Mouse (Mus musculus) G1E (cell line): ENCODE measurements around the gene Odr4. TPM values are rescaled to one million over a fixed set of nuclear protein-coding genes. Genes with fewer than 3 reads are reported as not detected.

ENCODE experiments used
- ATAC-seq: 2 replicates; pipeline ENCODE4 v1.8.0; 2016; ENCODE audit warnings: mild to moderate bottlenecking; ENCODE audit not compliant: insufficient number of reproducible peaks, poor library complexity, low FRiP score, severe bottlenecking; ENCODE audit errors: extremely low read depth
- DNase-seq: peaks from one replicate; pipeline ENCODE4 v3.0.0; 2012; ENCODE audit warnings: low spot score
- H3K27me3 ChIP-seq: 2 replicates; pipeline ENCODE4 v1.6.1; 2012; ENCODE audit warnings: mild to moderate bottlenecking, low read length, inconsistent platforms; ENCODE audit not compliant: insufficient read depth
- H3K36me3 ChIP-seq: replicated peaks from 2 replicates; pipeline ENCODE3; 2012; ENCODE audit warnings: mild to moderate bottlenecking, inconsistent platforms
- H3K4me1 ChIP-seq: 2 replicates; pipeline ENCODE4 v1.6.1; 2012; ENCODE audit warnings: low read depth, low read length, inconsistent platforms, mixed read lengths; ENCODE audit not compliant: insufficient read depth
- H3K4me3 ChIP-seq: 2 replicates; pipeline ENCODE4 v1.5.1; 2012; ENCODE audit warnings: low read depth, mild to moderate bottlenecking, inconsistent platforms, low read length, moderate library complexity, mixed read lengths
- H3K9me3 ChIP-seq: replicated peaks from 2 replicates; pipeline ENCODE4 v1.6.1; 2012; ENCODE audit warnings: inconsistent platforms
- CTCF ChIP-seq: IDR thresholded peaks from 2 replicates; pipeline ENCODE4 v1.5.1; 2012; ENCODE audit warnings: low read depth, low read length, inconsistent platforms, mixed read lengths
- GATA1 ChIP-seq: IDR thresholded peaks from 2 replicates; pipeline ENCODE4 v1.6.1; 2012; ENCODE audit warnings: borderline replicate concordance, low read length, inconsistent platforms, mixed read lengths
- GATA2 ChIP-seq: IDR thresholded peaks from 2 replicates; pipeline ENCODE4 v1.6.1; 2012; ENCODE audit warnings: low read depth, low read length, inconsistent platforms, borderline replicate concordance
- POLR2AphosphoS5 ChIP-seq: IDR thresholded peaks from 2 replicates; pipeline ENCODE4 v1.6.1; 2012; ENCODE audit warnings: low read depth, low read length, inconsistent platforms; ENCODE audit not compliant: insufficient replicate concordance
- TAL1 ChIP-seq: conservative IDR thresholded peaks from 2 replicates; pipeline ENCODE4 v1.6.1; 2012; ENCODE audit warnings: low read depth, low read length, inconsistent platforms, mixed read lengths
- polyA plus RNA-seq: library from polyadenylated mRNA; stranded (reverse); fragments of >175 nt; gene quantifications from 2 replicates; pipeline ENCODE4 v1.2.3, GENCODE M21; 2012
- total RNA-seq, 2 experiments: library from RNA; stranded (forward) in 1 of 2; stranded (reverse) in 1 of 2; fragments of 200-1000 nt in 1 of 2; fragments of >200 nt in 1 of 2; fragmentation: Nextera tagmentation in 1 of 2; gene quantifications; 2 replicates each; pipeline ENCODE4 v1.2.3; 2014 to 2017

The Odr4 gene
- total and polyA plus RNA-seq, 3 experiments: 8.0 to 142 (median 80.1) TPM

DNA sequence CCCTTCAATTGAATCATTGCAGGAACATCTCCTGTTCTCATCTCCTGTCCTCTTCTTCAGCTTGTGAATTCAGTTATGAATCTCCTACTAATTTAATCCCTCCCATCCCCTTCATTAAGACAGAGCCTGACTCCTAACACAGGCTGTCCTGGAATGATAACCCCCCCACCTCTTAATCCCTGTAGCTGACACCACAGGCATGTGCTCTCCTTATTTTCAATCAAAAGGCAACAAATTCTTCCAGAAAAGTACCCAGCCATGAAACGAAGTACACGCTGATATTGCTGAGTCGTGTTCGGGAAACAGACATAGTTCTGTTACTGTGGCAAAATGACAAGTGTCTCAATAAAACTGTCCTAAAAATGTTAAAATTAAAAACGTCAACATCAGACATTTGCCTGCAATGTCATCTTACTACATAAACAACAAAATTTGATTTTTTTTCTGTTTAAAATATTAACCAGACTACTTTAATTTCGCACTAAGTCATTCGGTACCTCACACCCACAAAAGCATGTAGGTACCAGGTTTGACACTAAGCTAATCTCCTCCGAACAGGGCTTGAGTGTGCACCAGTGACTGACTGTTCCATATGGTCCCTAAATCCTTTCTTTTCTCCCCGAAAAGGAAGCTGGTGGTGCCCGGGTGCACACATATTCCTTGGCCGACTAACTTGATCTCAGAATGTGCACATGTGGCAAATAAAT, 796 bp downstream of the Odr4 start:
- ATAC-seq (no peak), DNase-seq (no peak)
- Histone ChIP-seq H3K4me3 (peak overlapping the region; percentile 93), H3K4me1 (peaks cover 21% of the 10 kb centered on the region), H3K9me3 (no peaks in the 10 kb centered on the region), H3K27me3 (no peaks in the 10 kb centered on the region), H3K36me3 (peaks cover 56% of the 10 kb centered on the region)
- no peak for TF ChIP-seq GATA1
- no peak for TF ChIP-seq CTCF
- no peak for TF ChIP-seq POLR2AphosphoS5
- TF ChIP-seq TAL1: no peak
- no peak for TF ChIP-seq GATA2

DNA sequence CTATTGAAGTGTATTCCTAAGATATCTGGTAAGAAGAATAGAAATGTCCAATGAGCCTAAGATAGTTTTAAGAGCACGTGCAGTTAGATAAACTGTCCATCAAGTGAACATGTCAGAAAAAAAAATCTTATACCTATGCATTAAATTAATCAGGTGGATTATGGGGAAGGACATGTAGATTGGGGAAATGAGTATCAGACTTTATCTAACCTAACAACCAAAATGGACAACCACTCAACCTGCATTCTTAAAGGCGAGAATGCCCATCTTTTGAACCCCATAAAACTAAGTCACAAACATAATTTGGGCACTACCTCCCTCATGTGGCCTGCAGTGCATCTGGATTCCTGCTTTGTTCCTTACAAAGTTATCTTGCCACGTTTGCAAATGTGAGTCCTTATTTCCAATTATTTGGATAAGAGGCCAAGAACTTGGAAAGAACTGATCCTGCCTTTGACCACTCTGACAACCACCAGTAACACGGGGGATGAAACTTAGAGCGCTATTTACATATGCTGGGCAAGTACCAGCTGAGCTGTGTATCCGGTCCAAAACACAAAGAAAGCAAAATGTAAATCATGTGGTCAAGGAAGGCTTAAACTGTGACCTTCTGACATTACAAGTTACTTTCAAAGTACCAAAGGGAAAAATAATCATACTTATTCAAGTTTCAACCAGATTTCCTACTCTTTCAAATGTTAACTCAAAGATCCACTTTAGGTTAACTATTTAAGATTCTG, 3.3 kb downstream of the Odr4 start:
- no peak for ATAC-seq
- no peak overlapping the region for H3K4me3 ChIP-seq
- peaks cover 60% of the 10 kb centered on the region for H3K36me3 ChIP-seq
- no peak for TF ChIP-seq TAL1
- no peak for TF ChIP-seq CTCF
- TF ChIP-seq GATA1: no peak
- H3K27me3 ChIP-seq: no peaks in the 10 kb centered on the region
- no peak for DNase-seq
- H3K9me3 ChIP-seq: no peaks in the 10 kb centered on the region
- peaks cover 6% of the 10 kb centered on the region; the same call in 1 of the 2 replicates for H3K4me1 ChIP-seq

DNA sequence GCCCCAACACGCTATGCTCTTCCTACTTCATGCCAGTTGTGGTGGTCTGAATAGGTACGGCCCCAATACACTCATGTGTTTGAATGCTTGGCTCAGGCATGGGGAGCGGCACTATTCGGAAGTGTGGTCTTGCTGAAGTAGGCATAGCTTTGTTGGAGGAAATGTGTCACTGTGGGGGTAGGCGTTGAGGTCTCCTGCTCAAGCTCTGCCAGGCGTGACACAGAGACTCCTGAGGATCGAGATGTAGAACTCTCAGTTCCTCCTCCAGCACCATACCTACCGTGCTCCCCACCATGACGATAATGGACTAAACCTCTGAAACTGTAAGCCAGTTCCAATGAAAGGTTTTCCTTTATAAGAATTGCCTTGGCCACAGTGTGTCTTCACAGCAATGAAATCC, 5.3 kb downstream of the Odr4 start:
- Histone ChIP-seq H3K27me3 (no peaks in the 10 kb centered on the region), H3K4me1 (peaks cover 6% of the 10 kb centered on the region; the same call in 1 of the 2 replicates), H3K36me3 (peaks cover 74% of the 10 kb centered on the region), H3K4me3 (no peak overlapping the region), H3K9me3 (no peaks in the 10 kb centered on the region)
- TF ChIP-seq POLR2AphosphoS5 (no peak), GATA2 (no peak), TAL1 (no peak), CTCF (no peak), GATA1 (no peak)
- DNase-seq: no peak
- ATAC-seq: no peak

DNA sequence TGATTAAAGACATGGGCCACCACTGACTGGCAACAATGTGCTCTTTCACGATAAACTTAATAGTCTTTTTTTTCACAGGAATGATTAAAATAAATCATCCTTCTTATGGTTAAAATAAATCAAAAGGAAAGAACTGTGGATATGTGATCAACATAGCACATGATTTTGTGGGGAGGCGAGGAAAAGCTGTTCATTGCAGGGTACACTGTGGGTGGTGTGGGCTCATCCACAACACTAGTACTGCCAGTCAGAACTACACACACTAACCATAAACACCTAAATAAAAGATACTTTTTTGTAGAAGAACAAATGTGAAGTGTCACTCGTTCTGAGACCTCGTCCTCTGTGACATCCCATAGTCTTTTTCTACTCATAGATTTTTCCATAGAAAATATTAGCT, 8.7 kb downstream of the Odr4 start:
- H3K36me3 ChIP-seq: peaks cover 78% of the 10 kb centered on the region
- TF ChIP-seq POLR2AphosphoS5: no peak
- no peak for TF ChIP-seq TAL1
- TF ChIP-seq GATA2: no peak
- no peak for TF ChIP-seq CTCF
- no peak for TF ChIP-seq GATA1
- no peak overlapping the region for H3K4me3 ChIP-seq
- ATAC-seq: no peak
- no peaks in the 10 kb centered on the region for H3K4me1 ChIP-seq
- H3K27me3 ChIP-seq: no peaks in the 10 kb centered on the region
- H3K9me3 ChIP-seq: no peaks in the 10 kb centered on the region
- no peak for DNase-seq

- Histone ChIP-seq H3K4me3 (no peak overlapping the region), H3K9me3 (no peaks in the 10 kb centered on the region), H3K27me3 (no peaks in the 10 kb centered on the region), H3K36me3 (peaks cover 54% of the 10 kb centered on the region), H3K4me1 (no peaks in the 10 kb centered on the region)
- DNase-seq: no peak
- TF ChIP-seq POLR2AphosphoS5 (no peak), GATA2 (no peak), CTCF (no peak)
- no peak for ATAC-seq
Observed at GRCm38 (mm10) chr1:150374247-150374646, 18.6 kb downstream of the Odr4 start.

DNA sequence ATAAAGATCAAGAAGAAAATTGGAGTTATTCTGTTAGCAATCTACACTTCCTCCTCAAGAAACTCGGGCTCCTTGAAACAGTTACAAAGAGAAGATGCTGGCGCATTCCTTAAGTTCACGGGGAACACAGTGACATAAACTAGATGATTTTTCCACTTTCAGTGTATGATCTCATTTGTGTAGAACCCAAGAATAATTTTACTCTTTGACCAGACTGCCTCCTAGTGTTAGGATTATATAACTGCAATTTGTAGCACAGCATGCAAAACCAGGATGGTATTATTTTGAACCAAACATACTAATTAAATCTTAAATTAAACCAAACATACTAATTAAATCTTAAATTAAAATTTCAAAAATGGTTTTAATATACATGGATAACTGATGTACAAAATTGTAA, 20.0 kb downstream of the Odr4 start:
- no peaks in the 10 kb centered on the region for H3K27me3 ChIP-seq
- peak; percentile 28; the same call in 1 of the 2 replicates for ATAC-seq
- peaks cover 52% of the 10 kb centered on the region for H3K36me3 ChIP-seq
- no peaks in the 10 kb centered on the region for H3K9me3 ChIP-seq
- TF ChIP-seq GATA2 (no peak), GATA1 (no peak), POLR2AphosphoS5 (no peak), TAL1 (no peak), CTCF (no peak)
- DNase-seq: no peak
- H3K4me3 ChIP-seq: no peak overlapping the region
- H3K4me1 ChIP-seq: no peaks in the 10 kb centered on the region
